Mouse (Mus musculus) layer of hippocampus, adult 6 months (tissue): Measurements from ENCODE around the gene Khnyn. TPM values are rescaled to one million over a fixed set of nuclear protein-coding genes. Genes with fewer than 3 reads are reported as not detected.

Experiments used
- long read RNA-seq, 2 experiments: library from polyadenylated mRNA; unstranded; transcript quantifications; one replicate each; pipeline ENCODE4 v2.0.0; 2019 to 2020
- polyA plus RNA-seq: library from polyadenylated mRNA; unstranded; fragments of <200 nt; fragmentation: Nextera tagmentation; gene quantifications from 2 replicates; pipeline ENCODE4 v1.2.3, GENCODE M21; 2021

The Khnyn gene
- polyA plus RNA-seq: 2.3 and 2.4 TPM in 2 replicates
- long read RNA-seq, experiment 1, full-length matches to known transcripts: 6 of 11 reads
- long read RNA-seq, experiment 1, partial matches to known transcripts: 3 of 11 reads
- long read RNA-seq, experiment 1, other reads (novel, unspliced or antisense): 2 of 11 reads
- long read RNA-seq, experiment 2, transcript Khnyn-201 (8 exons, 3,898 nt): major isoform, 23 of 38 reads
- long read RNA-seq, experiment 2, partial matches to known transcripts: 5 of 38 reads
- long read RNA-seq, experiment 2, other reads (novel, unspliced or antisense): 10 of 38 reads

GRCm38 (mm10) chr14:55884713-55885113 is at the start of gene Khnyn:
Gene Khnyn, plus strand, starts transcription at chr14:55884947.

GRCm38 (mm10) chr14:55853621-55854285 is 31.0 kb upstream of the Khnyn start, which contains the start of gene Nynrin:
Gene Nynrin, plus strand, starts transcription at chr14:55854010.

GRCm38 (mm10) chr14:55884166-55884565 is 581 bp upstream of the Khnyn start, which contains the start of gene Cbln3:
Gene Cbln3, minus strand, starts transcription at chr14:55884392.

GRCm38 (mm10) chr14:55899701-55900413 is 15.1 kb downstream of the Khnyn start, which contains the start of gene Sdr39u1:
Gene Sdr39u1, minus strand, starts transcription at chr14:55900293.

GRCm38 (mm10) chr14:55944575-55944974 is 59.8 kb downstream of the Khnyn start, which contains the start of gene Cma1:
Gene Cma1, minus strand, starts transcription at chr14:55944675.

Other genes starting within 250 kb of the Khnyn start
- 48.5 and 50.1 TPM in 2 replicates for gene Ipo4, start 249.0 kb upstream of the Khnyn start, polyA plus RNA-seq
- gene Gm49378, start 247.1 kb upstream of the Khnyn start, polyA plus RNA-seq: 0.14 and 0.48 TPM in 2 replicates
- gene Tm9sf1, start 241.1 kb upstream of the Khnyn start, polyA plus RNA-seq: 32.7 and 36.4 TPM in 2 replicates
- 0.11 and 0.29 TPM in 2 replicates for gene Tssk4, start 234.8 kb upstream of the Khnyn start, polyA plus RNA-seq
- gene Mdp1, start 224.4 kb upstream of the Khnyn start, polyA plus RNA-seq: 62.3 and 63.2 TPM in 2 replicates
- 24.9 and 27.8 TPM in 2 replicates for gene Gmpr2, start 213.0 kb upstream of the Khnyn start, polyA plus RNA-seq
- 665 and 692 TPM in 2 replicates for gene Nedd8, start 212.8 kb upstream of the Khnyn start, polyA plus RNA-seq
- gene Tinf2, start 203.1 kb upstream of the Khnyn start, polyA plus RNA-seq: 8.2 and 9.7 TPM in 2 replicates
- 0.08 TPM in 1 of 2 replicates, not detected in the other for gene Tgm1, start 171.0 kb upstream of the Khnyn start, polyA plus RNA-seq
- 31.9 and 38.2 TPM in 2 replicates for gene Rabggta, start 162.7 kb upstream of the Khnyn start, polyA plus RNA-seq
- gene Dhrs1, start 139.3 kb upstream of the Khnyn start, polyA plus RNA-seq: 123 and 128 TPM in 2 replicates
- 8.1 and 8.5 TPM in 2 replicates for gene Nop9, start 139.3 kb upstream of the Khnyn start, polyA plus RNA-seq
- 3.9 and 5.8 TPM in 2 replicates for gene Cideb, start 126.5 kb upstream of the Khnyn start, polyA plus RNA-seq
- gene Ltb4r2, start 123.5 kb upstream of the Khnyn start, polyA plus RNA-seq: 0.16 and 0.54 TPM in 2 replicates
- 0.26 TPM in 1 of 2 replicates, not detected in the other for gene Ltb4r1, start 119.0 kb upstream of the Khnyn start, polyA plus RNA-seq
- gene Adcy4, start 100.9 kb upstream of the Khnyn start, polyA plus RNA-seq: 1.4 TPM in 2 replicates
- gene Ripk3, start 96.1 kb upstream of the Khnyn start, polyA plus RNA-seq: 0.45 and 0.55 TPM in 2 replicates
- gene Nfatc4, start 61.8 kb upstream of the Khnyn start, polyA plus RNA-seq: 0.25 TPM in 1 of 2 replicates, not detected in the other
- gene Nynrin, start 30.9 kb upstream of the Khnyn start, polyA plus RNA-seq: 0.49 and 0.88 TPM in 2 replicates
- gene Cbln3, start 555 bp upstream of the Khnyn start, polyA plus RNA-seq: 0.06 and 0.09 TPM in 2 replicates
- gene Sdr39u1, start 15.3 kb downstream of the Khnyn start, polyA plus RNA-seq: 160 TPM in 2 replicates
- 0.30 TPM in 1 of 2 replicates, not detected in the other for gene Cma1, start 59.7 kb downstream of the Khnyn start, polyA plus RNA-seq
- gene Cma2, start 66.0 kb downstream of the Khnyn start, polyA plus RNA-seq: not detected in 2 replicates
- gene Mcpt1, start 133.0 kb downstream of the Khnyn start, polyA plus RNA-seq: not detected in 2 replicates
- not detected in 2 replicates for gene Mcpt9, start 145.5 kb downstream of the Khnyn start, polyA plus RNA-seq
- gene Mcpt2, start 157.1 kb downstream of the Khnyn start, polyA plus RNA-seq: not detected in 2 replicates
- not detected in 2 replicates for gene Mcpt4, start 177.4 kb downstream of the Khnyn start, polyA plus RNA-seq
- gene Mcpt8, start 200.3 kb downstream of the Khnyn start, polyA plus RNA-seq: not detected in 2 replicates
- not detected in 2 replicates for gene Ctsg, start 217.6 kb downstream of the Khnyn start, polyA plus RNA-seq
- gene Gzme, start 235.7 kb downstream of the Khnyn start, polyA plus RNA-seq: not detected in 2 replicates
- gene Gzmd, start 247.7 kb downstream of the Khnyn start, polyA plus RNA-seq: not detected in 2 replicates